Mouse (Mus musculus) A20 (cell line): ENCODE data around the gene C2cd4d.

Experiments
- DNase-seq: peaks from one replicate; pipeline ENCODE4 v3.0.0-alpha.2; 2011; ENCODE audit warnings: low read depth, low spot score

The C2cd4d gene

DNA sequence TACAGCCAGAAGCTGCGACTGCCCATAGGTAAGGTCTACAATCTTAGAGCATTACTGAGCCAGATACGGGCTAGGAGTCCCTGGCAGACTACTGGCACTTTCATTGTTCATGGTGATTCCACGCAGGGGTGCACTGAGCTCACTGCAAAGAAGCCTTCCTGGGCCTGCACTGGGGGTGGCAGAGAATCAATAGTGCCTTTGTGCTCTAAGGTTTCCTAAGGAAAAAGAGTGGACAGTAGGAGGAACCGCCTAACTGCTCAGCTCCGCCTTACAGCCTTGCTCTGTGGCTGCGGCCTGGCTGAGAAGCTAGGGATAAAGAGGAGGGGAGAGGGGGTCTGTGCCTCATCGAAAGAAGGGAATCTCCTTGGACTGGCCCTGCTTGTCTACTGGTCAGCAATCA is at the start of gene C2cd4d:
TSS of gene C2cd4d (plus strand) at position 301 of the 400 bp plus-strand sequence.
- no peak for DNase-seq

DNA sequence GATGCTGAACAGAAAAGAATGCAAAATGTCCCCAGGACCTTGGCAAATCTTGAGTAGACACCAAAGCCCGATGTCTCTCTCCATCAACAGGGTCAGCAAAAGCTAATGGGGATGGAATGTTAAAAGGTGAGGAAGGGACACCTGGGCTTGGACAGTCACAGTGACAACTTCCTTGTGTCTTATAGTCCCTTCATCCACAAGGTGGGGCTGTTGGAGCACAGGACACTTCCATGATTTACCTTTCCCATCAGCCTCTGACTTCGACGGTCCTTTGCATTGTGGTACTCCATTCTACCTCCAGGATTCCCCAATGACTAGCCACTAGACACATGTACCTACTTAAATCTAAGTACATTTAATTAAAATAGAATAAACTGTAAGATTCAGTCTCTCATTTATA is 33.6 kb upstream of the C2cd4d start:
- DNase-seq = no peak

DNA sequence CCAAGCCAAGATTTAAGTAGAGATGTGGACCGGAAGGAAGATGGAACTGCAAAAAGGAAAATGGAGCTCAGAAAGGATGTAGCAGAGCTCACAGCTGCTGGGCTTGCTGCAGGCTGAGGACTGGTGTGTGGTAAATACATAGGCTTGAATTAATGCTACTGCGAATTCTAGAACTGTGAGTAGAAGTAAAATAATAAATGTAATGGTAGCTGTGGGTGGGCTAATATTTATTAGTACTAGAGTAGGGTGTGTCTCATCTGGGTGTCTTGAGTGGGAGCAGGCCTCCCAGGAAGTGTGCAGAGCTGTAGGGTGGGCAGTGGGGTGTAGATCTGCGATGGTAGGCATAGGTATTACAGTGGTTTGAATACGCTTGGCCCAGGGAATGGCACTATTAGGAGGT is 27.8 kb upstream of the C2cd4d start:
- no peak for DNase-seq

DNA sequence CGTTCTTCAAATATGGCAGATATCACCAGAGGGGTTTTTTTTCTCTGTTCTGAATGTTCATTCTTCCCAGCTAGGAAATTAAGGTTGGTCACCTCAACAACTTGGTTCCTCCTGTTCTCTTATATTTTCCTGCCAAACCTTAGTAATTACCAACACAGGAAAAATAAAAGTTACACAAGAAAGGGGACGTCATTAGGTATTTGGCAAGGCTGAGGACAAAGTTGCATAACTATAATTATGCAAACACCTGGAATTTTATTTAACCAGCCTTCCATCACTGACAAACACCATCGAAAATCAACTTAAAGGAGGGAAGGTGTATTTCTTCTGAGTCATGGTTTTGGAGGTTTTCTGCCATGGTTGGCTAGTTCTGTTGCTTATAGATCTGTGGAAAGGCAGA is 23.7 kb upstream of the C2cd4d start:
- no peak for DNase-seq

DNA sequence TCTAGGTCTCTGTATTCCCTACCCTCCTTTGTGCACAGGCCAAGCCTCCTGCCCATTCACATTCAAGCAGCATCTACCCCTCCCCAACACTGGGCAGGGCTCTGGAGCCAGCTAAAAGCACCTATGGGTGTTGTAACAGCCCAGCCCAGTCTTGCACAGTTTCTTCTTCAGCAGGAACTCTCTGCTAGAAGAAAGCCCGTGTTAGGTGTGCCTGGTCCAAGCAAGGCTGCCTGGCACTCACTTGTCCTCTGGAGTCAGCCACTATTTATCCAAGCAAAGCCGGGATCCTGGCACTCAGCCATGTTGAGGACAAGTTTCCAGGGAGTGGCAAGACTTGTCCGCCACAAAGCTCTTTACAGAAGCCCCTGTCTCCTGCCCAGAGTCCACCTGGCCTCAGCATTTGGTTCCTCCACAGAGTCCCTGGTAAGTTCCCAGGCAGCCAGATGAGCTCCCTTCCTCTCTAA is 20.2 kb upstream of the C2cd4d start, which contains the start of gene Them5:
TSS of gene Them5 (plus strand) at position 141 of the 464 bp plus-strand sequence.
- DNase-seq = no peak

DNA sequence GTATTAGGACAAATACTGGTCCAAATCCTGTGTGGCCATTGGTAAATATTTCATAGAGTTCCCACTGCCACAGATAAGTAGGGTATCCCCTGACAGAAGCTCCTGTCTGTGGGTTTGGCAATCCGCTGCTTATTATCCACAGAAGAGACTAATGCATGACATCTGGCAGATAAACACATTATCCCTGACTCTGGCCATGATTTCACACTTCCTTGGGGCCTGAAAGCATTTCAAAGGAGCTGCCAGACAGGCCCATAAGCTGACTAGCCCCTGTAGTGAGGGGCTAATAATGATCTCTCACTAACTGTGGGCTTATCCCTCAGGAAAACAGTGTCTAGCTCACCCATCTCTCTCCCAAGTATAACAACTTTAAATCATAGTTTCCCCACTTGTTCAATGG is 19.7 kb upstream of the C2cd4d start:
- no peak for DNase-seq

DNA sequence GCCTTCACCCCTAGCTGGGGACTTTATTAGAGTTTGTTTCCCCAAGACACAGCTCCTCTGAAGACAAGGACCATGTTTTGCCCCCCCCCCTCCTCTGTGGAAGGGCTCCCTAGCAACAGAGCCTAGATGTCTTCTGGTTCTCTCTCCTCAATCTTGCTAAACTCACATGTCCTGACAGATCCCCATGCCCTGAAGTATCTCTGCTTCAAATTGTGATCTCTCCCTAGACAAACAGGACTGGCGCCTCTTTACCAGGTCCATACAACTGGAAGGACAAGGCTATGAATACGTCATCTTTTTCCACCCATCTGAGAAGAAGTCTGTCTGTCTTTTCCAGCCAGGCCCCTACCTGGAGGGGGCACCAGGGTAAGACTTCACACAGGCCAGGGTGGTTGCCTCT is 18.1 kb upstream of the C2cd4d start:
- DNase-seq = no peak

DNA sequence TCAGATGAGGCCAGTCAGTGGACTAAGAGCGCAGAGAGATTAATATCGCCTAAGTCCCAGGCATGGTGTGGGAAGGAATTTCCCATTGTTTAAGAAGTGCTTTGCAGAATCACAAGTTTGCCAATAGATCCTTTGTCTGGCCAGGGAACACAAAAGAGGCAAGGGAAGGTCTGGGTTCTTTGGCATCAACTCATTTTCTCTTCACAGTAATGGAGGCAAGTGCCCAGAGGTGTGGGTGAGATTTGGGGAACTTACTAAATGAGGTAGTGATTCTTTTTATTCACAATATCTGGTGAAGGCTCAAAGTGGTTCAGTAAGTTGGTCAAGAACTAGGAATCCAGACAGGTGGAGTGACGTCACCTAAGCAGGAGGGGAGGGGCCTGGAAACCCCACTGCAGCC is 17.3 kb upstream of the C2cd4d start:
- no peak for DNase-seq

DNA sequence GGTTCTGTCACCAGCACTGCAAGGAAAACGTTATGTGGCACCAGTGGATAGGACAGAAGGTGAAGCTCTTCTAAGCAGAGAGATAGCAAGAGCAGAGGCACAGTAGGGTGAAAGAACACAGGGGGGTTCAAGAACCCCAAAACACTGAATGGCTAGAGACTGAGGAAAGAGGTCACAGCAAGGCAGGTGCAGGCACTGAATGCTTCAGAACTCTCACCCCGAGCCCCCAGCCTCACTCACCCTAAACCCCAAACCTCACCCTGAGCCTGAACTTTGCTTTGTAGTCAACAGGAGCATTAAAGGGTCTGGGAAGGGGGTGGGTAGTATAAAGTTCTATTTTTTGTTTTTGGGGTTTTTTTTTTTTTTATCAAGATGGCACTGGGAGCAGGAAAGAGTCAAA is 14.1 kb upstream of the C2cd4d start:
- DNase-seq = no peak

DNA sequence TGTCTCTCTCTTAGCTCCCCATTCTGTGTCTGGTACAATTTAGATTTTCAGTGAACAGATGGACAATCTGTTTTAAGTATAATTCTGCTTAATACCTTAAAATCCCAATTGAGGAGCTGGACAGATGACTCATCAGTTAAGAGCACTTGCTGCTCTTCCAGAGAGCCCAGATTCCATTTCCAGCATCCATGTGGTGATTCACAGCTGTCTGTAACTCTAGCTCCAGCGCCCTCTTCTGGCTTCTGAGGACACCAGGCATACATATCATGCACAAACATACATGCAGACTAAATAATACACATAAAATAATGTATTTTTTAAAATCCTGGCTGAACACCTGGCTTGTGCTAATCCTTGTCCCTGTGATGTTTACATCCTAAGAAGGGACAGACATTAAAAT is 1.4 kb upstream of the C2cd4d start:
- DNase-seq = peak; percentile 12

DNA sequence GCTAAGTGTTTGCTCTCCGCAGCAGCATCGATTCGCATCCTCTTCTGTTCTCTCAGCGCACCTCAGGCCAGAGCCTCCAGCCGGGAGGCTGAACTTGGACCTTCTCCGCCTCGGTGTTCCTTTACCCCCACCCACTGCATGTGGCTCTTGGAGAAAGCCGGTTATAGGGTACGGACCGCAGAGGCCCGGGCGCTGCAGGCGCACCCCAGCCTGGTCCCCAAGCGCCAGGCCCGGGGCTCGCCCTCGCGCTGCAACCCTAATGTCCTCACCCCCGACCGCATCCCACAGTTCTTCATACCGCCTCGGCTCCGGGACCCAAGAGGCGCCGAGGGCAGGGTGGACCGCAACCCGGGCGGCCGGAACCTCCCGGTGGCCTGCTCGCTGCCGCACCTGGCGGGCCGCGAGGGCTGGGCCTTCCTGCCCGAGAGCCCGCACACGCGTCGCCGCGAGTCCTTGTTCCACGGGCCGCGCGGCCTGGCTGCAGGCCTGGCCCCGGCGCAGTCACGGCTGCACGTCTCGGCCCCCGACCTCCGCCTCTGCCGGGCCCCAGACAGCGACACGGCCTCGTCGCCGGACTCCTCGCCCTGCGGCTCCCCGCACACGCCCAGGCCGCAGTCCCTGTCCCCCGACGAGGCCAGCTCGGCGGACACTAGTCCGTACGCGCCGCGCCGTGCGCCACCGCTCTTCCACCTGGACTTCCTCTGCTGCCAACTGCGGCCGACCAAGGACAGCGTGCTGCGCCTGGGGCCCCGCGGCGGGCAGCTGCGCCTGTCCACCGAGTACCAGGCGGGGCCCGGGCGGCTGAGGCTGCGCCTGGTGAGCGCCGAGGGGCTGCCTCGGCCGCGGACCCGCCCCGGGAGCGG is 1.3 kb downstream of the C2cd4d start:
- DNase-seq = no peak

DNA sequence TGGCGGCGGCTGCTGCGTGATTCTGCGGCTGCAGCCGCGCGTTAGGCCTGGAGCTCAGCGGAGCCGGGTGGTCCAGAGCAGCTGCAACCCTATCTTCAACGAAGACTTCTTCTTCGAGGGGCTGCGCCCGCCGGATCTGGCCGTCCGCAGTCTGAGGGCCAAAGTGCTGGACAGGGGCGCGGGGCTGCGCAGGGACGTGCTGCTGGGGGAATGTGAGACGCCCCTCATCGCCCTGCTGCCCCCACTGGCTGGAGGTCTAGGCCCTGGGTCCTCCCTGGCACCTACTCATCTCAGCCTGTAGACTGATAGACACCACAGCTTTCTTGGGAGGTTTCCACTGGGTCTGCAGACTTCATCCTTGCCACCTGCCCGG is 1.9 kb downstream of the C2cd4d start:
- no peak for DNase-seq

DNA sequence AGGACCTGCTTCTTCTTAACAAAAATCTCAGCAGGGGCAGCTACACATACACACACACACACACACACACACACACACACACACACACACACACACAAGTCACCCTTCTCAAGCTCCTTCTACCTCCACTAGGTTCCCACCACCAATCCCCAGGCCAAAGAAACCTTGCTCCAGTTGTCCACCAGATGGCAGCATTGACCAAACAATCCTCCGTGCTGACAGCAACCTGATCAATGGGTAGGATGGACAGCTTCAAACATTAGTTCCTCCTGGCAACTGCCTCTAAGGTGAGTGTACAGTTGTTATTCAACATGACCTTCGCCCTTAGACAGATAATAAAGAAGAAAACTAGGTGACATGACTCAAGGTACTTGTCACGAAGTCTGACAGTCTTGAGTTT is 4.5 kb downstream of the C2cd4d start:
- DNase-seq = peak; percentile 83

DNA sequence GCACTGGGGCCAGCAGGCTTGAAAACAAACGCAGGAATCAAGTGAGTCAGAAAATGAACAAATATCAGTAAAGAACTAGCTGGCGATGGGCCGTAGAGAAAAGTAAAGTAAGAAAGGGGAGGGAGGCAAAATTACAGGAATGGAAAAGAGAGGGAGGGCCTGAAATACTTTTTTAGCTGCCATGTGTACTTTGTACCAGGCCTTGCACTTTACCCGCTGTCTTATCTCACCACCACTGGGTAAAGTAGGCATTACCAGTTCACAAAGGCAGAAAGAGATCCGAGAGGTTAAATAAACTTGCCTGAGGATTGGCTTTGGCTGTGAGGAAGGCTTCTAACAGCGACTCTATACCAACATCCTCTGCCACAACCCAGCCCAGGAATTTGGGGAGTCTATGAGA is 5.3 kb downstream of the C2cd4d start:
- no peak for DNase-seq

DNA sequence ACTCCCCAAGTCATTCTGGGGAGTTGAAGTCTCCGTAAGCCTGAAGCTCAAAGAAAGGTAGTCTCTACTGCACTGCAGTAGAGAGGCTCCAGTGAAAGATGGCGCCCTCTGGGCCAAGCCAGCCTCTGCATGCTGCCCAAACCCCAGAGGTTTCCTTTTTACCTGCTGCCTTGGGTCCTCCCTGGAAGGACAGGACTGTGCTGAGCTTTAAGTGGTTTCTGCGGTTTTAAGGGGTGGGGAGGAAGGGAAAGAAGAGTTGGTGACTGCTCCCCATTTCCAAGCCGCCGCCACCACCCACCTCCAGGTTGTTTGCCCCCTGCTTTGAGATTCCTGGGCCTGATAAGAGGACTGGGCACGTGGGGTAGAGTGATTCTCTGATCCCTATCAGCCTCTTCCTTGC is 6.4 kb downstream of the C2cd4d start:
- no peak for DNase-seq

DNA sequence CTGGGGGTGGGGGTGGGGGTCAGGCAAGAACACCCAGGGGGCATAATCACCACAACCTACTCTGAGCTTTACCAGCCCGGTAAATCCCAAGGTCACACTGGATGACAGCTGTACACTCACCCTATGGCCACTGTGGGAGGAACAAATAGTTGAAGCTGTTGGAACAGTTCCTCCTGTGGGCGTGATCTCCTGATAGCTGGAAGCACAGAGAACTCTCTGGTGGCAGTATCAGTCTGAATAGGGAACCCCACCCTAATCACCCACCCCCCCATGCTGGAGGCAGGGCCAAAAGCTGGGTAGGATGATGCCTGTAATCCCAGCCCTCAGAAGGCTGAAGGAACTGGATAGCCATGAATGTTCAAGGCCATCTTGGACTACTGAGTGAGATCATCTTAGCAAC is 7.5 kb downstream of the C2cd4d start:
- DNase-seq = no peak

DNA sequence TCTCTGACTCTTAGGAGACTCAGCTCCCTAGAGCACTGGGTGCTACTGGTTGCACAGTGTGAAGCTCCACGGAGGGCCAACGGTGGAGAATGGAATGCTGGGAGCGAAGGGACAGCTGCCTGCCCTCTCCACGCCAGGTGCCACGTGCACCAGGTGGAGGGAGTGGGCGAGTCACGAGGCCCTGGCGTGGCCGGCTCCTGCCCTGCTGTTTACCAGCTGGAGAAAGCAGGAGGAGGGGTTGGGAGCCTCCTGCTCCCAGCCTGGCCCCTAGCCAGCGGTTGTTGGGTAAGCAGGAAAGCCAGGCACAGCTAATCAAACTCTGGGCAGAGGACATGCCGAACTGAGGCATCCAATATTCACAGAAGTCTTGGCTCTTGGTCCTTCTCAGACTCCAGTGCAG is 9.4 kb downstream of the C2cd4d start:
- DNase-seq = no peak

DNA sequence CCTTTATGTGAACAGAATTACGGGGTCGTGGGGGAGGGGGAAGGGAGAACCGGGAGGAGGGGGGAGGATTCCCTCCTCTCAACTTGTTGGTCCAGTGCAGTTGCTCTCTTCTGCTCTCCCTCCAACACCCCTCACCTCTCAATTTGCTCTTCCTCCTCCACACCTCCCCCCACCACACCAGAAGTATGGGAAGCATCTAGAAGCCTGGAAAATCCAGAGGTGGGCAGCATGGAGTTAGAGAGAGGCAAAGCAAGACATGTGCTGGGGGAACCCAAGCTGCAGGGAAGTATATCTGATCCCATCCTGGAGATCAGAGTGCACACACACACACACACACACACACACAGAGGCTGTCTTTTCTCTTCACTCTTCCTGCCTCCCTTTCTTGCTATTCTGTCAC is 9.8 kb downstream of the C2cd4d start:
- DNase-seq = no peak

DNA sequence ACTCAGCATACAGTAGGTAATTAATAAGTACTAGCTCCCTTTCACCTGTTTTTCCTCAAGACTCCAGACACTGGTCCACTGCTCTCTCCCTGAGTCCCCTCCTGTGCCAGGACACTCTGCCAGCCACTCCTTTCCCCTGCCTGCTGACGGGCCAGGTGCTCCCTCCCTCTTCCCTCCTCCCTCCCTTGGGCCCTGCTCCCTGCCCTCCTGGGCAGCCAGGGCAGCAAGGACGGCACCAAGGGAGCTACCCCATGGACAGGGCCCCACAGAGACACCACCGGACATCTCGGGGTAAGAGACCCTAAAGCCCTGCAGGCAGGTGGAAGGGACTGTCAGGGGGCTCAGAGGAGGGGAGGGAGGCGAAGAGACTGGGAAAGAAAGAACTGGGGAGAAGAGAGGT is 10.4 kb downstream of the C2cd4d start, which contains the start of gene Rorc:
TSS of gene Rorc (plus strand) at position 154 of the 400 bp plus-strand sequence.
- DNase-seq = no peak

DNA sequence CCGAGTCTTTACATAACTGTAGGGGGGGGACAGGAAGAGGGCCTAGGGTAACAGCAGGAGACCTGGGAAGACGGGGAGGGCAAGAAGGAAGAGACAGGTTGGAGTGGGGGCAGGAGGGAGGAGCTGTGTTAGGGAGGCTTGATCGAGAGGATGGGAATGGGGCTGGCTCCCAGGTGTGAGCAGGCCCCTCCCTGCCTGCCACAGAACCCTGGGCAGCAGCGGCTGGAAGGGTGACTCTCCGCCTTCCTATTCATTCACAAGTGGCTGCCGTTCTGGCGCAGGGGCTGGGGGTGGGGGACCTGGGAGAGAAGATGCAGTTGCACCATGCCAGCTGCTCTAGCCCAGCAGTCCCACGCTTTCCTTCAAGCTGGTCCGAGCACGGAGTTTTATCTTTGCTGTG is 10.9 kb downstream of the C2cd4d start:
- no peak for DNase-seq

DNA sequence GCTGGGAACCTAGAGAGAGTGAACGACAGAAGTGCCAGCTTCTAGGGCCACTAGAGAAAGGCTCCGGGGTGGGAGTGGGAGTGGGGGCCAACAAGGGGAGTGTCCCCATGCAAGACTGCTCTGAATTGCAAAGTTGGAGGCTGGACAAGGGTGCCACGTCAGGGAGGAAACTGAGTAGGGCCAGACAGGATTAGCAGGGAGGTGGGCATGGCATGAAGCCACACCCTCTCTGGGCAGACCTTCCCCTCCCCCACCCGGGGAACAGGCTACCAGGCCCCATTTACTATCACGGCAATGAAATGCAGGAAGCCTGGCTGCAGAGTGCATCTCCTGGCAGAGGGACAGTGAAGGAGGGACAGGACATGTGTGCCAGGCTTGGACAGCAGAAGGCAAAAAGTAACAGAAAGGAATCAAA is 11.4 kb downstream of the C2cd4d start:
- no peak for DNase-seq

DNA sequence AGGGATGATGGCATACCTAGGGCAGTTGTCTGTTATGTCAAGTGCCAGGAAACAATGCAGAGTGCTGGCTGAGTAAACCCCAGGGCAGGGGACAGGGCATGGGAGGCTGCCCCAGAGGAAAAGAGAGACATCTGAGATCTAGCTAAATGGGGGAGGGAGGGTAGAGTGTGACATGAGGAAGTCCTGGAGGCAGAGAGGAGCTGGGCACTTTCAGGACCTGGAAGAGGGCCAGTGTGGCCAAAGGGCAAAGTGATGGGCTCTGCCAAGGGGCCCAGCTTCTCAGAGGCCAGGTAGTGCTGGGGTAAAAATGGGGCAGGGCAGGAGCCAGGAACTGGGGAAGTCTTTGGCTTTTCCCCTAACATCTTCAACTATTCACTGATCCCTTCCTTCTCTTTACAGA is 12.4 kb downstream of the C2cd4d start:
- DNase-seq = no peak

DNA sequence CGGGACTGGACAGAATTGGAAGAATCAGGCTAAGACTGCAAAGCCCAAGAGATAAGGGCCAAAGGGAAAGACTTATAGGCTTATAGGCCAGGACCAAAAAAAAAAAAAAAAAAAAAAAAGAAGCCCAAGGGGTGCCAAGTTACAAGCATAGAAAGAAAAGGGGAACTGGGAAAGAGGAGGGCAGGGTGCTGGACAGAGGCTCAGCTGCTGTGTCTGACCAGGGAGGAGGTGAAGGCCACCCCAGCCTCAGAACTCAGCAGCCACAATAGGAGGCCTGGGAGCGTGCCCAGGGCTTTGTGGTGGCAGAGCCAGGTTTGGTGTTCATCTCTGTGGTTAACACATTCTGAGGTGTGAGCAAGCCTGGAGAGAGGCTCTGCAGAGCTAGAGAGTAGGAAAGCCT is 12.9 kb downstream of the C2cd4d start:
- DNase-seq = no peak

DNA sequence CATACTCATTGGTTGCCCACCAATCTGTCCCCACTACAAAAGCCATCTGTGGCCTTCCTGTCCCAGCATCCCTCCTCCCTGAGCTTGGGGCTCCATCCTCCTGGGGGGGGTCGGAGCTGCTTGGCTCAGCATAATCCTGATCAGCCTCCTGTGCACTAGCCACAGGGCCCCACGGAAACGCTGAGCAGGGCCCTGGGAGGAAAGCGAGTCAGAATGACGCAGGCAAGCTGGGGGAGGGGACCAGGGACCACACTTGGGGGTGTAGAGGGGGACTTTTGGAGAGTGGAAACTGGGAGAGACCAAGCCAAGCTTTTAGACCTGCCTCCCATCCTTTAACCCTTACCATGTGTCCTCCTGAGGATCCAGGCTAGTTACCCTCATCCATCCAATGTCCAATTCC is 13.6 kb downstream of the C2cd4d start:
- DNase-seq = no peak
